Mouse (Mus musculus) small intestine, adult 2 months (tissue): ENCODE results near the gene 2300002M23Rik.

Source experiments
- CTCF ChIP-seq: fragments of 200-500 bp; IDR thresholded peaks from 2 replicates; pipeline ENCODE4 v1.5.1; 2012; ENCODE audit warnings: low read depth, mild to moderate bottlenecking, control low read depth, inconsistent platforms, low read length, moderate library complexity, mixed read lengths; ENCODE audit not compliant: insufficient replicate concordance, insufficient read length; ENCODE audit errors: extremely low read depth
- POLR2A ChIP-seq: fragments of 200-500 bp; IDR thresholded peaks from 2 replicates; pipeline ENCODE4 v1.6.1; 2012; ENCODE audit warnings: low read depth, mild to moderate bottlenecking, control low read depth, inconsistent platforms, low read length, moderate library complexity

GRCm38 (mm10) chr17:35570836-35571235, 3.6 kb downstream of the 2300002M23Rik start:
- no peak for TF ChIP-seq CTCF
- TF ChIP-seq POLR2A, result no peak
